Mouse (Mus musculus) small intestine, adult 2 months (tissue): Measurements from ENCODE around the gene Hoxb5.

Source experiments
- CTCF ChIP-seq: fragments of 200-500 bp; IDR thresholded peaks from 2 replicates; pipeline ENCODE4 v1.5.1; 2012; ENCODE audit warnings: low read depth, mild to moderate bottlenecking, control low read depth, inconsistent platforms, low read length, moderate library complexity, mixed read lengths; ENCODE audit not compliant: insufficient replicate concordance, insufficient read length; ENCODE audit errors: extremely low read depth
- POLR2A ChIP-seq: fragments of 200-500 bp; IDR thresholded peaks from 2 replicates; pipeline ENCODE4 v1.6.1; 2012; ENCODE audit warnings: low read depth, mild to moderate bottlenecking, control low read depth, inconsistent platforms, low read length, moderate library complexity

- no peak for TF ChIP-seq CTCF
- no peak for TF ChIP-seq POLR2A
These were observed 22.6 kb downstream of the Hoxb5 start for GRCm38 (mm10) chr11:96325747-96326212.
